Mouse (Mus musculus): ENCODE results near the gene Dnajc6.

- TF ChIP-seq MAX (IDR thresholded peaks at IDR 0.05; ENCODE audit: low read depth) (no peak), POLR2A (IDR thresholded peaks at IDR 0.05; ENCODE audit: insufficient read length, low read depth) (no peak), USF1 (IDR thresholded peaks at IDR 0.05; ENCODE audit: low read depth) (no peak), TCF3 (IDR thresholded peaks at IDR 0.05; ENCODE audit: insufficient read length, low read depth) (no peak), CEBPB (IDR thresholded peaks at IDR 0.05; ENCODE audit: insufficient read depth, poor library complexity, severe bottlenecking) (no peak), E2F4 (IDR thresholded peaks at IDR 0.05; ENCODE audit: insufficient read depth) (no peak), TCF12 (IDR thresholded peaks at IDR 0.05; ENCODE audit: insufficient read depth, poor library complexity, severe bottlenecking) (no peak), MYOD1 (IDR thresholded peaks at IDR 0.05; ENCODE audit: control insufficient read depth in 1 of 3, insufficient read length in 2 of 3, low read depth in 2 of 3) (no peak), SRF (IDR thresholded peaks at IDR 0.05; ENCODE audit: control insufficient read depth, insufficient read length, low read depth) (no peak), REST (IDR thresholded peaks at IDR 0.05; ENCODE audit: insufficient read depth, insufficient read length) (no peak)
These were observed 151.7 kb downstream of the Dnajc6 start for GRCm38 (mm10) chr4:101647976-101648642.

Data from myocyte (in vitro differentiated cells).